Mouse (Mus musculus) forebrain, postnatal 0 days (tissue): ENCODE data around the gene Tmem101. TPM values are rescaled to one million over a fixed set of nuclear protein-coding genes. Genes with fewer than 3 reads are reported as not detected.

Experiments
- ATAC-seq: fragments of 200-750 bp; cut with Nextera tagmentation; 2 replicates; pipeline ENCODE4 v1.8.0; 2017; ENCODE audit warnings: mild to moderate bottlenecking, moderate library complexity
- DNase-seq: peaks from one replicate; pipeline ENCODE4 v3.0.0-alpha.2; 2015
- H3K27ac ChIP-seq: fragments of 300-500 bp; sonication (generic); 2 replicates; pipeline ENCODE4 v1.5.1; 2014; ENCODE audit warnings: low read depth, mild to moderate bottlenecking, antibody characterized with exemption, low read length, moderate library complexity, mixed read lengths
- H3K27me3 ChIP-seq: fragments of 300-500 bp; sonication (generic); 2 replicates; pipeline ENCODE4 v1.6.1; 2014; ENCODE audit warnings: mild to moderate bottlenecking, low read length, mixed read lengths; ENCODE audit not compliant: insufficient read depth
- H3K36me3 ChIP-seq: fragments of 300-500 bp; sonication (generic); 2 replicates; pipeline ENCODE4 v1.6.1; 2014; ENCODE audit warnings: mild to moderate bottlenecking, moderate library complexity; ENCODE audit not compliant: insufficient read depth
- H3K4me1 ChIP-seq: fragments of 300-500 bp; sonication (generic); 2 replicates; pipeline ENCODE4 v1.6.1; 2014; ENCODE audit warnings: antibody characterized with exemption; ENCODE audit not compliant: insufficient read depth
- H3K4me2 ChIP-seq: fragments of 300-500 bp; sonication (generic); 2 replicates; pipeline ENCODE4 v1.6.1; 2014; ENCODE audit warnings: low read depth, mild to moderate bottlenecking, moderate library complexity
- H3K4me3 ChIP-seq: fragments of 300-500 bp; sonication (generic); 2 replicates; pipeline ENCODE4 v1.5.1; 2014; ENCODE audit warnings: low read depth, low read length, mixed read lengths
- H3K9ac ChIP-seq: fragments of 300-500 bp; sonication (generic); 2 replicates; pipeline ENCODE4 v1.6.1; 2014; ENCODE audit warnings: mild to moderate bottlenecking
- H3K9me3 ChIP-seq: fragments of 300-500 bp; sonication (generic); 2 replicates; pipeline ENCODE4 v1.6.1; 2016; ENCODE audit warnings: low read length
- CTCF ChIP-seq: sonication (generic); IDR thresholded peaks from 2 replicates; pipeline ENCODE4 v1.5.1; 2016; ENCODE audit warnings: antibody characterized with exemption, control low read depth, low read depth
- WGBS: fragments of 180-500 bp; shearing (Covaris S2); extraction: QIAGEN DNeasy Blood & Tissue Kit; methylation state at CpG from one replicate; pipeline ENCODE4 v1.1.7; 2014; 5-methylcytosine and 5-hydroxymethylcytosine counted together
- polyA plus RNA-seq: library from polyadenylated mRNA; unstranded; fragments of >200 nt; fragmentation: Nextera tagmentation; extraction: Ambion mirVana; gene quantifications from 2 replicates; pipeline ENCODE4 v1.2.1, GENCODE M21; 2015
- total RNA-seq: library from RNA; depleted of rRNA; stranded (reverse); fragments of >200 nt; gene quantifications from 2 replicates; pipeline ENCODE4 v1.2.3, GENCODE M21; 2014

Tmem101 gene
- total and polyA plus RNA-seq, 2 experiments from 2014 or later = 38.2 to 44.4 TPM

- Histone ChIP-seq H3K9ac (no peak overlapping the region), H3K4me3 (peak overlapping the region; percentile 79; the same call in 1 of the 2 replicates), H3K36me3 (peaks cover 19% of the 10 kb centered on the region), H3K27me3 (no peaks in the 10 kb centered on the region), H3K9me3 (no peaks in the 10 kb centered on the region), H3K4me1 (peaks cover 5% of the 10 kb centered on the region), H3K4me2 (no peak overlapping the region; the same call in 1 of the 2 replicates), H3K27ac (no peak overlapping the region)
- no peak for ATAC-seq
- no peak for TF ChIP-seq CTCF
- DNase-seq = no peak
- 15% methylated on average over 1 of the region's 1 CpGs for WGBS
Observed at GRCm38 (mm10) chr11:102156786-102157089, 534 bp upstream of the Tmem101 start.

- Histone ChIP-seq H3K9ac (no peak overlapping the region), H3K27me3 (peaks cover 52% of the 10 kb centered on the region), H3K36me3 (no peaks in the 10 kb centered on the region), H3K4me3 (no peak overlapping the region), H3K27ac (no peak overlapping the region), H3K4me1 (no peaks in the 10 kb centered on the region), H3K4me2 (no peak overlapping the region), H3K9me3 (no peaks in the 10 kb centered on the region)
- no peak for TF ChIP-seq CTCF
- WGBS = 13% methylated on average over 34 of the region's 34 CpGs
- ATAC-seq (no peak), DNase-seq (no peak)
Observed at GRCm38 (mm10) chr11:102147213-102147989, 8.8 kb downstream of the Tmem101 start.

GRCm38 (mm10) chr11:102146531-102146930 is 9.7 kb downstream of the Tmem101 start:
- DNase-seq = no peak
- no peaks in the 10 kb centered on the region for H3K4me1 ChIP-seq
- WGBS = 10% methylated on average over 16 of the region's 17 CpGs
- no peak overlapping the region for H3K4me2 ChIP-seq
- H3K9ac ChIP-seq = no peak overlapping the region
- no peaks in the 10 kb centered on the region for H3K9me3 ChIP-seq
- no peak overlapping the region for H3K4me3 ChIP-seq
- ATAC-seq = no peak
- no peak overlapping the region for H3K27ac ChIP-seq
- H3K27me3 ChIP-seq = peaks cover 52% of the 10 kb centered on the region
- H3K36me3 ChIP-seq = no peaks in the 10 kb centered on the region
- TF ChIP-seq CTCF = no peak

GRCm38 (mm10) chr11:102146005-102146404 is 10.2 kb downstream of the Tmem101 start:
- ATAC-seq = no peak
- H3K9me3 ChIP-seq = no peaks in the 10 kb centered on the region
- no peak overlapping the region for H3K4me3 ChIP-seq
- no peaks in the 10 kb centered on the region for H3K36me3 ChIP-seq
- no peak for DNase-seq
- peaks cover 52% of the 10 kb centered on the region for H3K27me3 ChIP-seq
- H3K4me1 ChIP-seq = no peaks in the 10 kb centered on the region
- no peak overlapping the region for H3K4me2 ChIP-seq
- H3K9ac ChIP-seq = no peak overlapping the region
- WGBS = 7% methylated on average over 16 of the region's 16 CpGs
- no peak for TF ChIP-seq CTCF
- H3K27ac ChIP-seq = no peak overlapping the region

GRCm38 (mm10) chr11:102145471-102146001 is 10.7 kb downstream of the Tmem101 start, which contains the start of gene Nags:
TSS of gene Nags (plus strand) at chr11:102145513.
- whole genome bisulfite sequencing = 3% methylated on average over 50 of the region's 50 CpGs
- Histone ChIP-seq H3K4me2 (peak within 1 kb of the TSS; percentile 30), H3K9me3 (no peaks in the 10 kb centered on the region), H3K27me3 (peaks cover 52% of the 10 kb centered on the region), H3K4me3 (peak within 1 kb of the TSS; percentile 11; the same call in 1 of the 2 replicates), H3K9ac (peak within 1 kb of the TSS; percentile 18; the same call in 1 of the 2 replicates), H3K36me3 (no peaks in the 10 kb centered on the region), H3K27ac (no peak within 1 kb of the TSS), H3K4me1 (no peaks in the 10 kb centered on the region)
- no peak for TF ChIP-seq CTCF
- no peak for ATAC-seq
- no peak for DNase-seq

- peak overlapping the region; percentile 30; the same call in 1 of the 2 replicates for H3K4me2 ChIP-seq
- no peak for DNase-seq
- 26% methylated on average over 13 of the region's 13 CpGs for WGBS
- peaks cover 52% of the 10 kb centered on the region for H3K27me3 ChIP-seq
- no peak for ATAC-seq
- no peak overlapping the region for H3K4me3 ChIP-seq
- no peaks in the 10 kb centered on the region for H3K9me3 ChIP-seq
- peak overlapping the region; percentile 18; the same call in 1 of the 2 replicates for H3K9ac ChIP-seq
- TF ChIP-seq CTCF = no peak
- H3K27ac ChIP-seq = no peak overlapping the region
- H3K36me3 ChIP-seq = no peaks in the 10 kb centered on the region
- H3K4me1 ChIP-seq = no peaks in the 10 kb centered on the region
Observed at GRCm38 (mm10) chr11:102144957-102145470, 11.2 kb downstream of the Tmem101 start.

- Histone ChIP-seq H3K27ac (no peak overlapping the region), H3K4me2 (no peak overlapping the region), H3K9me3 (no peaks in the 10 kb centered on the region), H3K27me3 (peaks cover 32% of the 10 kb centered on the region), H3K9ac (no peak overlapping the region), H3K4me3 (no peak overlapping the region), H3K36me3 (no peaks in the 10 kb centered on the region), H3K4me1 (no peaks in the 10 kb centered on the region)
- DNase-seq (no peak), ATAC-seq (no peak)
- no peak for TF ChIP-seq CTCF
- 65% methylated on average over 7 of the region's 7 CpGs for WGBS
Observed at GRCm38 (mm10) chr11:102142355-102142754, 13.8 kb downstream of the Tmem101 start.
